Mouse (Mus musculus) midbrain, embryonic 12.5 days (tissue): ENCODE data around the gene Rasgrp3. TPM values are rescaled to one million over a fixed set of nuclear protein-coding genes. Genes with fewer than 3 reads are reported as not detected.

Experiments
- ATAC-seq: fragments of 200-750 bp; cut with Nextera tagmentation; 2 replicates; pipeline ENCODE4 v1.8.0; 2017; ENCODE audit warnings: low read depth, moderate TSS enrichment, moderate library complexity; ENCODE audit not compliant: low FRiP score
- H3K27ac ChIP-seq: fragments of 300-500 bp; sonication (generic); replicated peaks from 2 replicates; pipeline ENCODE4 v1.5.1; 2016; ENCODE audit warnings: mild to moderate bottlenecking
- H3K27me3 ChIP-seq: fragments of 300-500 bp; sonication (generic); 2 replicates; pipeline ENCODE4 v1.6.1; 2016; ENCODE audit warnings: mild to moderate bottlenecking
- H3K36me3 ChIP-seq: fragments of 300-500 bp; sonication (generic); 2 replicates; pipeline ENCODE4 v1.6.1; 2016
- H3K4me1 ChIP-seq: fragments of 300-500 bp; sonication (generic); 2 replicates; pipeline ENCODE4 v1.6.1; 2016
- H3K4me2 ChIP-seq: fragments of 300-500 bp; sonication (generic); replicated peaks from 2 replicates; pipeline ENCODE4 v1.6.1; 2016; ENCODE audit warnings: mild to moderate bottlenecking, moderate library complexity
- H3K4me3 ChIP-seq: fragments of 300-500 bp; sonication (generic); 2 replicates; pipeline ENCODE4 v1.5.1; 2016; ENCODE audit warnings: mild to moderate bottlenecking
- H3K9ac ChIP-seq: fragments of 300-500 bp; sonication (generic); replicated peaks from 2 replicates; pipeline ENCODE4 v1.6.1; 2016; ENCODE audit warnings: mild to moderate bottlenecking, moderate library complexity
- H3K9me3 ChIP-seq: fragments of 300-500 bp; sonication (generic); 2 replicates; pipeline ENCODE4 v1.6.1; 2016; ENCODE audit warnings: mild to moderate bottlenecking
- WGBS: fragments of 180-500 bp; shearing (Covaris S2); methylation state at CpG from one replicate; pipeline ENCODE4 v1.1.7; 2016; 5-methylcytosine and 5-hydroxymethylcytosine counted together
- polyA plus RNA-seq: library from polyadenylated mRNA; unstranded; fragments of >200 nt; fragmentation: Nextera tagmentation; extraction: Ambion mirVana; gene quantifications from 2 replicates; pipeline ENCODE4 v1.2.1, GENCODE M21; 2016

Gene Rasgrp3
- polyA plus RNA-seq, 1 experiment from 2014 or later: 5.7 TPM

DNA sequence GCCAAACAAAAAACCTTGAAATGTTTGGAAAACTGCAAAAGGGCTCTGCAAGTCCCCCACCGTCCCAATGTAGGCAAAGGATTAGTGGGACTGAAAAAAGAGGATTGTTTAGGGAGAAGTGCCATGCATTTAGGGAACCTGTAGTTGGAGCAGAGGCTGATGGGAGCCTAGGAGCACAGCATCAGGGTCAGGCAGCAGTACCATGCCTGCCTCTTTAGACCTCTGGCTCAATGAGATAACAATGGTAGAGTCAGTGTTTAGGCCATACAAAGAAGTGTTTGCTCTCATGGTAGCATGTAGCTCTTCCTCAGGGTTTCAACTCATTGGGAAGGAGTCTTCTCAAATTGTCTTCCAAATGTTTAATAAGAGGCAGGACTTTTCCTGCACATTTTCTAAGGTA, 40.3 kb downstream of the Rasgrp3 start:
- Histone ChIP-seq H3K27ac (no peak overlapping the region), H3K4me1 (no peaks in the 10 kb centered on the region), H3K27me3 (no peaks in the 10 kb centered on the region), H3K36me3 (no peaks in the 10 kb centered on the region), H3K4me2 (no peak overlapping the region), H3K9ac (no peak overlapping the region), H3K4me3 (no peak overlapping the region), H3K9me3 (no peaks in the 10 kb centered on the region)
- WGBS: 23% methylated on average over 1 of the region's 1 CpGs
- ATAC-seq: no peak

GRCm38 (mm10) chr17:75476736-75477416, 41.2 kb downstream of the Rasgrp3 start:
- H3K27me3 ChIP-seq: no peaks in the 10 kb centered on the region
- no peak overlapping the region for H3K4me2 ChIP-seq
- no peaks in the 10 kb centered on the region for H3K4me1 ChIP-seq
- no peak overlapping the region for H3K9ac ChIP-seq
- no peak overlapping the region for H3K4me3 ChIP-seq
- H3K27ac ChIP-seq: no peak overlapping the region
- no peaks in the 10 kb centered on the region for H3K9me3 ChIP-seq
- WGBS: 86% methylated on average over 4 of the region's 4 CpGs
- no peak for ATAC-seq
- H3K36me3 ChIP-seq: no peaks in the 10 kb centered on the region

- H3K27me3 ChIP-seq: no peaks in the 10 kb centered on the region
- 87% methylated on average over 3 of the region's 3 CpGs for WGBS
- no peak for ATAC-seq
- H3K9me3 ChIP-seq: no peaks in the 10 kb centered on the region
- H3K4me1 ChIP-seq: no peaks in the 10 kb centered on the region
- H3K27ac ChIP-seq: no peak overlapping the region
- no peak overlapping the region for H3K4me3 ChIP-seq
- H3K4me2 ChIP-seq: no peak overlapping the region
- H3K9ac ChIP-seq: no peak overlapping the region
- H3K36me3 ChIP-seq: no peaks in the 10 kb centered on the region
Observed at GRCm38 (mm10) chr17:75477655-75478054, 42.0 kb downstream of the Rasgrp3 start.

DNA sequence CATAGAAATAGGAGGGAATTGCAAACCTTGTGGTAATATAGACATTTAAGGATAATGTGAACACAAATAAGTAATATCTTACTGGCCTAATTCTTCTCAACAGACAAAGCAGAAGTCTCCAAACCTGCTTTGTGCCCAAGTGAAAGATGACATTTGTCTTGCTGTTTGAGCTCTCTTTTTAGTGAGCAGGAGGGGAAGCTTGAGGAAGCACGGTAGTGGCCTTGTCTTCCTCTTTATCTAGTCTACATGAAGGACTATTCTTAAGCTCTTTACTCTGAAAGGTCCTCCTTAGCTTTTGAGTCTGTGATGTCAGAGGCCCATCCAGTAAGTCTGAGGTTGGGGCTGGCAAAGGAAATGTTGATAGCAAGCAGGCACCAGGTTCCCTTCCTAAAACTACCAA, 43.1 kb downstream of the Rasgrp3 start:
- 72% methylated on average over 1 of the region's 1 CpGs for WGBS
- Histone ChIP-seq H3K4me2 (no peak overlapping the region), H3K27me3 (no peaks in the 10 kb centered on the region), H3K36me3 (no peaks in the 10 kb centered on the region), H3K4me3 (no peak overlapping the region), H3K27ac (no peak overlapping the region), H3K9ac (no peak overlapping the region), H3K4me1 (no peaks in the 10 kb centered on the region), H3K9me3 (no peaks in the 10 kb centered on the region)
- no peak for ATAC-seq

DNA sequence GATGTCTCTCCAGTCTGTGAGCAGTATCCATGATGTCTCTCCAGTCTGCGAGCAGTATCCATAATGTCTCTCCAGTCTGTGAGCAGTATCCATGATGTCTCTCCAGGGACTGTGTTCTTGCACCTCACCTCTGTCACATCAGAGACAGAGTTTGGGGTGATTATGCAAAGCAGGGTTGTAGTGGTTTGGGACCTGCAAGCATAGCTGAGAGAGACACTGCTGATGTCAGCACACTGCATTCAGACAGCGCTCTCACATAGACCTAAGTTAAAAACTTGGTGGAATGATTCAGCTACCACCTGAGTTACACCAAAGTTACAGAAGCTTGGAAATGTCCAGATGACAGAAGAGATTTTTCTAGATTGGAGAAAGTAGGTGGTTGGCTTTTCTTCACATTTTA, 44.0 kb downstream of the Rasgrp3 start:
- H3K4me1 ChIP-seq: no peaks in the 10 kb centered on the region
- H3K27me3 ChIP-seq: no peaks in the 10 kb centered on the region
- no peak overlapping the region for H3K9ac ChIP-seq
- no peak overlapping the region for H3K4me2 ChIP-seq
- no peak overlapping the region for H3K4me3 ChIP-seq
- no peak for ATAC-seq
- H3K9me3 ChIP-seq: no peaks in the 10 kb centered on the region
- H3K36me3 ChIP-seq: no peaks in the 10 kb centered on the region
- 94% methylated on average over 2 of the region's 2 CpGs for WGBS
- H3K27ac ChIP-seq: no peak overlapping the region

GRCm38 (mm10) chr17:75480379-75480778, 44.7 kb downstream of the Rasgrp3 start:
- H3K9ac ChIP-seq: no peak overlapping the region
- no peak for ATAC-seq
- H3K27me3 ChIP-seq: no peaks in the 10 kb centered on the region
- no peak overlapping the region for H3K4me2 ChIP-seq
- no peaks in the 10 kb centered on the region for H3K4me1 ChIP-seq
- H3K9me3 ChIP-seq: no peaks in the 10 kb centered on the region
- no peaks in the 10 kb centered on the region for H3K36me3 ChIP-seq
- WGBS: 82% methylated on average over 3 of the region's 3 CpGs
- no peak overlapping the region for H3K4me3 ChIP-seq
- H3K27ac ChIP-seq: no peak overlapping the region

- no peak for ATAC-seq
- no peak overlapping the region for H3K4me2 ChIP-seq
- no peaks in the 10 kb centered on the region for H3K27me3 ChIP-seq
- H3K36me3 ChIP-seq: no peaks in the 10 kb centered on the region
- H3K4me3 ChIP-seq: no peak overlapping the region
- no peaks in the 10 kb centered on the region for H3K9me3 ChIP-seq
- no peaks in the 10 kb centered on the region for H3K4me1 ChIP-seq
- no peak overlapping the region for H3K27ac ChIP-seq
- no peak overlapping the region for H3K9ac ChIP-seq
- 75% methylated on average over 3 of the region's 3 CpGs for WGBS
Observed at GRCm38 (mm10) chr17:75486205-75486604, 50.5 kb downstream of the Rasgrp3 start.

DNA sequence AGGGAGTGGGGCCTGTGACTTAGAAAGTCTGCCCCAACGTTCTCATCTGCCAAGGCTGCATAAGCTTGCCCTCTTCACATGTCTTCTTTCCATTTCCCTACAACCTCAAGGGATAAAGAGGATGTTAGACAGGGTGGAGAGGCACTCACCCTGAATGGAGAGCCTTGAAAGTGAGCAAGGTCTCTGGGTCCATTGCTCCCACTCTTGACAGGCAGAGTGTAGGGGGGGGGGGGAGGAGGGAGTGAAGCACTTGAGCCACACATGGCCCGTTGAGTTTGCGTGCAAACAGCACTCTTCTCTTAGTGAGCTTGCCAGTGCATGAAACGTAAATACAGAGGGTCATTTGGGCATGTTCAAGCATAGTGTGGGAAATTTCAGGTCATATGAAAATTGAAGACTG, 59.5 kb downstream of the Rasgrp3 start:
- no peak overlapping the region for H3K4me2 ChIP-seq
- H3K9me3 ChIP-seq: no peaks in the 10 kb centered on the region
- H3K4me3 ChIP-seq: no peak overlapping the region
- no peak overlapping the region for H3K9ac ChIP-seq
- WGBS: 91% methylated on average over 4 of the region's 4 CpGs
- no peaks in the 10 kb centered on the region for H3K4me1 ChIP-seq
- ATAC-seq: no peak
- no peaks in the 10 kb centered on the region for H3K27me3 ChIP-seq
- no peaks in the 10 kb centered on the region for H3K36me3 ChIP-seq
- H3K27ac ChIP-seq: no peak overlapping the region

DNA sequence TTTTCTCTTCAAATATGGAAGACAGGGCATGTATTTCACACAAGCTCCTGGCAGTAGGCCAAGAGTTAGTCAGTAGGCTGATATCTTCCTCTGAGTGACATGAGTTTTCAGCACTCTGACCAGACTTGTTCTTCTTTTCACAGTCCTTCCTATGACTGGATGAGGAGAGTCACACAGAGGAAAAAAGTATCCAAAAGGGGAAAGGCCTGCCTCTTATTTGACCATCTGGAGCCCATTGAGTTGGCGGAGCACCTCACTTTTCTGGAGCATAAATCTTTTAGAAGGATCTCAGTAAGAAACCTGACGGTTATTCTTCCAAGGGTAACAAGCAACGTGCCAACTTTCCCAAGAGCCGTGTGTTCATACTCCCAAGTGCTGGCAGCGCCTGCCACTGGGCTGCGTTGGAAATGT, 62.5 kb downstream of the Rasgrp3 start:
- Histone ChIP-seq H3K4me1 (no peaks in the 10 kb centered on the region), H3K27me3 (no peaks in the 10 kb centered on the region), H3K27ac (no peak overlapping the region), H3K9ac (no peak overlapping the region), H3K9me3 (no peaks in the 10 kb centered on the region), H3K4me3 (no peak overlapping the region), H3K36me3 (no peaks in the 10 kb centered on the region), H3K4me2 (no peak overlapping the region)
- WGBS: 94% methylated on average over 6 of the region's 6 CpGs
- ATAC-seq: no peak

GRCm38 (mm10) chr17:75503031-75503430, 67.3 kb downstream of the Rasgrp3 start:
- Histone ChIP-seq H3K9ac (no peak overlapping the region), H3K27ac (no peak overlapping the region), H3K27me3 (no peaks in the 10 kb centered on the region), H3K9me3 (no peaks in the 10 kb centered on the region), H3K4me1 (no peaks in the 10 kb centered on the region), H3K4me2 (no peak overlapping the region), H3K36me3 (no peaks in the 10 kb centered on the region), H3K4me3 (no peak overlapping the region)
- ATAC-seq: no peak
- WGBS: 90% methylated on average over 3 of the region's 3 CpGs

GRCm38 (mm10) chr17:75505053-75505452, 69.4 kb downstream of the Rasgrp3 start:
- 89% methylated on average over 5 of the region's 5 CpGs for WGBS
- Histone ChIP-seq H3K9me3 (no peaks in the 10 kb centered on the region), H3K27ac (no peak overlapping the region), H3K9ac (no peak overlapping the region), H3K4me1 (no peaks in the 10 kb centered on the region), H3K36me3 (no peaks in the 10 kb centered on the region), H3K4me2 (no peak overlapping the region), H3K27me3 (no peaks in the 10 kb centered on the region), H3K4me3 (no peak overlapping the region)
- ATAC-seq: no peak

- ATAC-seq: no peak
- Histone ChIP-seq H3K27ac (no peak overlapping the region), H3K27me3 (no peaks in the 10 kb centered on the region), H3K4me3 (no peak overlapping the region), H3K4me2 (no peak overlapping the region), H3K9me3 (no peaks in the 10 kb centered on the region), H3K36me3 (no peaks in the 10 kb centered on the region), H3K9ac (no peak overlapping the region), H3K4me1 (no peaks in the 10 kb centered on the region)
- 91% methylated on average over 10 of the region's 10 CpGs for WGBS
Observed at GRCm38 (mm10) chr17:75506097-75506675, 70.5 kb downstream of the Rasgrp3 start.
